Mouse (Mus musculus) kidney, adult 8-10 months (tissue): ENCODE results near the gene Gm20662.

Experiments
- DNase-seq, 2 experiments: peaks; one replicate each; pipeline ENCODE4 v3.0.0; 2022

Gene Gm20662

DNA sequence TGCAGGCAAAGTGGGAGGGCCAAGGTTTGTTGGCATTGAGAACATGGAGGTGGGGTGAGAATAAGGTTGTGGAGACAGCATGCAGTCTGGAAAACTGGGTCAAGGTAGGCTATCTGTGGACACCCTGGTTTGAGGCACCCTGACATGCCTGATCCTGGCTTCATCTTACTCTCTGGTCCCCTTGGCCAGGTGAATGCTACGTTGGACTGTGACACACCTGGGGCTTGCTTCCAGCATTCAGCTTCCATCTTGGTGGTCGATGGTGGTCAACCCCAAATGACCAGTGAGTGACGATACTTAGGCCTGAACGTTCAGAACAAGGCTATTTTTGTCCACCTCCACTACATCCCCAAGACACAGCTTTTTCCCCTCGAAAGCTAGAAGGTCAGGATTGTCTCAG lies at the start of gene Gm20662:
Gene Gm20662, plus strand, starts transcription at position 301 of the 400 bp plus-strand sequence.
- DNase-seq, result no peak

- DNase-seq, result no peak
Observed at GRCm38 (mm10) chr9:107947241-107948194, 48.6 kb upstream of the Gm20662 start.

GRCm38 (mm10) chr9:107949184-107949921 lies 46.8 kb upstream of the Gm20662 start:
- DNase-seq, result no peak

DNA sequence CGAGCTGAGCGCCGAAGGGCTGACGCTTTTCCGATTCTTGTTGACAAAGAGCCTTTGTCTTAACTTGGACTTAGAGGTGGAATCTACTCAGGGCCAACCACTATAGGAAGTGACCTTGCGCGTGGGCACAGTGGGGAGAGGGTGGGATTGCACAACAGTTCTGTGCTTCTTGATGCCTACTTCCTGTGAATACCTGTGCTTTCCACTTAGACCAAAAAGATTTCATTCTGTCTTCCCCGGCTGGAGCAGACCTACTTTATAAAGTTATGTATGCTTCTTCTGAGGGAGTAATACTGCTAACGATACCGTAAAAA lies 46.3 kb upstream of the Gm20662 start, which contains the start of gene Traip:
Gene Traip, plus strand, starts transcription at position 215 of the 314 bp plus-strand sequence.
- DNase-seq, result no peak

GRCm38 (mm10) chr9:107950460-107951355 lies 45.4 kb upstream of the Gm20662 start:
- peak; percentile 90 to 92 for DNase-seq

- no peak for DNase-seq
Observed at GRCm38 (mm10) chr9:107955613-107956289, 40.4 kb upstream of the Gm20662 start.

DNA sequence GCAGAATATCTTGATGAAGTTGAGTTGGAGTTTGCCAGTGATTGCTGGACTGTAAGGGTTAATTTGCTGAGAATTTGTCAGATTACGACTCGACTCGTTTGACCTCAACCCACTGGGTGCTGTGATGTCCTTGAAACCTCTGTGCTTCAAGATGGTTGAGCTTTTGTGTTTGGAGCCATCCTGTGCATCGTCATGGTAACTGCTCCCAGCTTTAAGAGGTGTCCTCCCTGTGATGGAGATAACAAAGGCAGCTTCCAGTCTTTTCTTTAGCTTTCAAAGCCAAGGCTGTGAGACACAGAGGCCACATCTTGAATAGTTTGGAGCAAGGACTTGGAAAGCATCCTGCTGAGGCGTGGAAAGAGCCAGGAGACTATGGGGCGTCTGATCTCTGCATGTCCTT lies 39.0 kb upstream of the Gm20662 start:
- DNase-seq, result no peak

DNA sequence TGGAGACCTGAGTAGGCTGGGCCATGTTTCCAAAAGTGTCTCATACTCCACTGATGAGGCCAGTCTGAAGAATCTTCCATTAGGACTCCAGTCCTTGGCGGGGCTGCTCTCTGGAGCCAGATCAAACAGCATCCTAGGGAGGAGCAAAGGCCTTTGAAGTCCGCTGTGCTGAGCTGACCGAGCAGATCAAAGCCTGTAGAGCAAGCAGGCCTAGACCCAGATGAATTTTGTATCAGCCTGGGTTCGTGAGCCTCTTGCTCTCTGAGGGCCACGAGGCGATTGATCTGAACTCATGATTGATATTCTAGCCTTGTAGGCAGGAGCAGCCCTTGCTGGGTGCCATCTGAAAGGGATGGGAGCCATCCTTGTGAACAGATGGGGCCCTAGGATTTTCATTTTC lies 36.3 kb upstream of the Gm20662 start:
- no peak for DNase-seq

- DNase-seq, result no peak
Observed at GRCm38 (mm10) chr9:107960928-107961327, 35.2 kb upstream of the Gm20662 start.

DNA sequence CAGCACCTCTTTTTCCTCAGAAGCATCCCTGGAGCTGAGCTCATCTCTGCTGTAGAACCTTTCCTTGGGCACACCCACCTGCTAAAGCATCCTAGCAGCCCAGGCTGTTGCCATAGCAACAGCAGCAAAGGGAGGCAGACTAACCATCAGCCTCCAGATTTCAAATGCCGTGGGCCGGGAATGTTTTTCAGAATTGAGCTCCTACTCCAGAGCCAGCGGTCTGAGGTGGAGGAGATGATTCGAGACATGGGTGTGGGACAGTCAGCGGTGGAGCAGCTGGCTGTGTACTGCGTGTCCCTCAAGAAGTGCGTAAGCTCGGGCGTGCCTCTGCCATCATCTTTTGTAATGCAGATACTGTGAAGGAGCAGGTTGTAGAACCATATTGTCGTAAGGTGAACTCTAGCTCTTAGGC lies 34.8 kb upstream of the Gm20662 start:
- DNase-seq, result no peak

GRCm38 (mm10) chr9:107961881-107962280 lies 34.3 kb upstream of the Gm20662 start:
- no peak for DNase-seq

DNA sequence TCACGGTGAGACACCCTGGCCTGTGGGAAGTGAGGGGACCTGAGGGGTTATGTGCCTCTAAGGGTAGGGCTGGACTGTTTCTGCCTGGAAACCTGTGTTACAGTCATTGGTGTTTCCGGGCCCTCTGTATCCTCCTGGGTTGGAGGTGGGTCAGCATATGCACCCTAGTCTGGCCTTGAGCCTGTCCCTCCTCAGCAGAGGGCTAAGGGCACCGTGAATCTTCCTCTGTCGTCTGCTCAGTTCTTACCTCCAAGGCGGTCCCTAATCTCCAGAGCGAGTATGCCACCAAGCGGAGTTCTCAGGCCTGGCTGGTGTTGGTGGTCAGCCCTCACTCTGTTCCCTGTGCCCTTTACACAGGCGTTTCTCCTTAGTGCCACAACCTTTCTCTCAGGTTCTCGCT lies 33.2 kb upstream of the Gm20662 start:
- DNase-seq, result no peak

DNA sequence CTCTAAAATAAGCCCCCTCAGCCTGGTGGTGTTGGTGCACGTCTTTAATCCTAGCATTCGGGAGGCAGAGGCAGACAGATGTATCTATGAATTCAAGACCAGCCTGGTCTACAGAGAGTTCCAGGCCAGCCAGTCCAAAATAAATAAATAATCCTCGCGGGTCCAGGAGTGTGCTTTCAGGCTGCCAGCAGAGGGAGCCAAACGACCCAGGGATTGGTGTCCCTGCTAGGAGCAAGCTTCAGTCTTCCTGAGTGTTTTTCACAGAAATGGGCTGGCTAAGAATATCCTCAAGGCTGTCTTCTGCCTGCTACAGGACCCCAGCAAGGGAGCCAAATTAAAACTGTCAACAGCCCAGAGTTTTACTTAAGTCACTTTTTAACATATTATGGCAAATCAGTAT lies 32.4 kb upstream of the Gm20662 start:
- peak; percentile 41 to 76 for DNase-seq

GRCm38 (mm10) chr9:107964681-107965080 lies 31.5 kb upstream of the Gm20662 start:
- DNase-seq, result no peak

- DNase-seq, result no peak
Observed at GRCm38 (mm10) chr9:107966676-107967075, 29.5 kb upstream of the Gm20662 start.

GRCm38 (mm10) chr9:107967437-107967836 lies 28.7 kb upstream of the Gm20662 start:
- no peak for DNase-seq

DNA sequence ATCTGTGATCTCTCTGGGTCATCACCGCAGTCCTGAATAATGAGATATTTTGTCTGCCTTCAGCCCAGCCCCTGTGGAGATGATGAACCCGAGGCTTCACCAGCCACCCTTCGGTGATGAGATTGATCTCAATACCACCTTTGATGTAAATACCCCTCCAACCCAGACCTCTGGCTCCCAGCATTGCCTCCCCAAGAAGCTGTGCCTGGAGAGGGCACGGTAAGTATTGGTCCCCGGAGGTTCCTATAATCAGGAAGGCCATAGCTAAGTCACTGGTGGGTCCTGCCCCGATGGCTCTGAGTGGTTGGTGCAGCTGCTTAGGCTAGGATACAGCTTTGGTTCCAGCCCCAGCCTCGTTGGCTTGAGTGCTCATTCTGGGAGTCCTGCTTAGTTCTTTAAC lies 27.6 kb upstream of the Gm20662 start:
- no peak for DNase-seq

DNA sequence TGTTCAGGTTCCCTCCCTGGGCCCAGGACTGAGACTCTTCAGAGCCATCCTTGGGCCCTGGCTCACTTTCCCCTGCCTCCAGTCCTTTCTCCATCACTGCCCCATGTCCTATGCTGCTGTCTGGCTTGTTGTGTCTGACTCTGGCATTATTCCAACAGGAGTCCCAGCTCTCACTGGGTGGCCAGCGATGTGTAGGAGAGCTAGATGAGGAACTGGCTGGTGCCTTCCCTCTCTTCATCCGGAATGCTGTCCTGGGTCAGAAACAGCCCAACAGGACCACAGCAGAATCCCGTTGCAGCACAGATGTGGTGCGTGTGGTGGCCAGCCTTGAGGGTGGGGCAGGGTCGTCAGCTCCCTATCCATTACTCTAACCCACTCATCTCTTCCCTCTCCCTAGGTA lies 25.8 kb upstream of the Gm20662 start:
- no peak for DNase-seq

DNA sequence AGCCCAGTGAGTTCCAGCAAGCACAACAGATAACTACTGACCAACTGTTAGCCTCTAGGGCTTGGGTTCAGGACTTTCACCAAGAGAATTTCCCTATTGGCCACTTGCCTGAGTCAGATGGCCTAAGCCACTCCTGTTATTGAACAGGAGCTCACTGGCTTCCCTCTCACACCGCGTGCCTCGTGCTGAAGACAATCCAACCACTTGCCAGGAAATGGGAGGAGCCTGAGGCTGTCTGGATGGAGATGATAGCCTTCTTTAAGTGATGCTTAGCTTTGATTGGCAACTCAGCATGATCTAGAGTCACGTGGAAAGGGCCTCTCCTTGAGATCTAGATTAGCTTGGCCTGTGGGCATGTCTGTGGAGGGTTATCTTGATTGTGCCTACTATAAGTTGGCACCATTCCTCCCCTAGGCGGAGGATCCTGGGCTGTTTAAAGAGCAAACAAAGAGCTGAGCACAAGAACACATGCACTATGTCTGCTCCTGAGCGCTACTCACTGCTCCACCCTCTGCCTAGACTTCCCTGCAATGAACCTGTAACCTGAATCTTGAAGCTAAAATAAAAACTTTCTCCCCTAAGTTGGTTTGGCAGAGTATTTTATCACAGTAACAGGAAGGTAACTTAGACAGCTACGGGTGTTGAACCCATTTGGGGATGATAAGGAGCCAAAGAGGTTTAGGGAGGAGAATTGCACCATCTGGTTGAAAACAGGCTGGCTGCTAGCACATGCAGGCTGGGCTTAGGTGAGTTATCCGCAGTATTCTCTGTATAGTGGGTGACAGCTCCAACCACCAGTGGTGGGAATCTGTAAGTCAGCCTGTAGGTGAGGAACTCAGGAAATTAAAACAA lies 24.2 kb upstream of the Gm20662 start:
- DNase-seq, result no peak

DNA sequence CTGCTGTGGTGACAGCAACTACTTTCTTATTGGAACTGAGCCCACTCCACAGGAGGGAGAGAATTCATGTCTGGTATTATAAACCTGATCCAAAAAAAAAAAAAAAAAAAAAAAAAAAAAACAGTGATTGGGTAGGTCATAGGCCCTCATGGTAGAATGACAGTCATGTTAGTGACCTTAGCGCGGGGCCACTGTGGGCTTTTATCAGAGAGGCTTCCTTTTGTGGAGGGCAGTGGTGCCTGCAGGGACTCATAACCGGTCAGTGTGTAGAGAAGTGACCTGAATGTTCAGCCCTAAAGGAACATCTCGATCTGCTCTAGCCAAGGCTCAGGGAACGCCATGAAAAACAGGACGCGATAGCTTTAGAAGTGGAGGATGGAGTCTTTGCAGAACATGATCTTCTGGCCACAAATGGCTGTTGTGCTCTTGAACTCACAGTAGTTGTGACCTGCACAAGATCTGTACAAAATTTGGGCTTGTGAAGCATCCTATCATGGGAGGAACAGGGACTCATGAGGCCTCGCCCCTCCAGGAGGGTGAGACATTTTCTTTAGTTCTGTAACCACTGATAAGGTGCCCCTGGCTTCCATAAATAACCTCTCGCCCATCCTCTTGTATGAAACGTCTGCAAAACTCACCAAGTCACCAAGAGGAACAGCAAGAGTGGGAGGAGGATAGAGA lies 21.5 kb upstream of the Gm20662 start:
- no peak for DNase-seq
